Mouse (Mus musculus) liver, embryonic 13.5 days (tissue): ENCODE data around the gene Pvalb. TPM values are rescaled to one million over a fixed set of nuclear protein-coding genes. Genes with fewer than 3 reads are reported as not detected.
A peak's percentile ranks its signal among the peaks of the same experiment; 100 is the strongest.

Source experiments
- ATAC-seq: fragments of 200-750 bp; cut with Nextera tagmentation; 2 replicates; pipeline ENCODE4 v1.8.0; 2017; ENCODE audit warnings: low read depth, mild to moderate bottlenecking, moderate number of reproducible peaks, moderate library complexity
- DNase-seq: peaks from one replicate; pipeline ENCODE4 v3.0.0; 2022
- H3K27ac ChIP-seq: fragments of 300-500 bp; sonication (generic); 2 replicates; pipeline ENCODE4 v1.5.1; 2015; ENCODE audit warnings: moderate library complexity, mild to moderate bottlenecking, inconsistent platforms
- H3K27me3 ChIP-seq: fragments of 300-500 bp; sonication (generic); 2 replicates; pipeline ENCODE4 v1.6.1; 2015; ENCODE audit warnings: mild to moderate bottlenecking, inconsistent platforms
- H3K36me3 ChIP-seq: fragments of 300-500 bp; sonication (generic); 2 replicates; pipeline ENCODE4 v1.6.1; 2015; ENCODE audit warnings: mild to moderate bottlenecking, inconsistent platforms
- H3K4me1 ChIP-seq: fragments of 300-500 bp; sonication (generic); replicated peaks from 2 replicates; pipeline ENCODE4 v1.6.1; 2015; ENCODE audit warnings: inconsistent platforms
- H3K4me2 ChIP-seq: fragments of 300-500 bp; sonication (generic); 2 replicates; pipeline ENCODE4 v1.6.1; 2015; ENCODE audit warnings: inconsistent platforms, mild to moderate bottlenecking, moderate library complexity
- H3K4me3 ChIP-seq: fragments of 300-500 bp; sonication (generic); replicated peaks from 2 replicates; pipeline ENCODE4 v1.5.1; 2015; ENCODE audit warnings: mild to moderate bottlenecking, inconsistent platforms
- H3K9ac ChIP-seq: fragments of 300-500 bp; sonication (generic); 2 replicates; pipeline ENCODE4 v1.6.1; 2015; ENCODE audit warnings: mild to moderate bottlenecking, inconsistent platforms
- H3K9me3 ChIP-seq: fragments of 300-500 bp; sonication (generic); replicated peaks from 2 replicates; pipeline ENCODE4 v1.6.1; 2016; ENCODE audit warnings: inconsistent platforms
- WGBS: fragments of 180-500 bp; shearing (Covaris S2); methylation state at CpG from one replicate; pipeline ENCODE4 v1.1.7; 2015; ENCODE audit not compliant: insufficient replicate concordance; 5-methylcytosine and 5-hydroxymethylcytosine counted together
- polyA plus RNA-seq: library from polyadenylated mRNA; unstranded; fragments of >200 nt; fragmentation: Nextera tagmentation; extraction: Ambion mirVana; gene quantifications from 2 replicates; pipeline ENCODE4 v1.2.1, GENCODE M21; 2015

Gene Pvalb
- not detected in 2 replicates for polyA plus RNA-seq

DNA sequence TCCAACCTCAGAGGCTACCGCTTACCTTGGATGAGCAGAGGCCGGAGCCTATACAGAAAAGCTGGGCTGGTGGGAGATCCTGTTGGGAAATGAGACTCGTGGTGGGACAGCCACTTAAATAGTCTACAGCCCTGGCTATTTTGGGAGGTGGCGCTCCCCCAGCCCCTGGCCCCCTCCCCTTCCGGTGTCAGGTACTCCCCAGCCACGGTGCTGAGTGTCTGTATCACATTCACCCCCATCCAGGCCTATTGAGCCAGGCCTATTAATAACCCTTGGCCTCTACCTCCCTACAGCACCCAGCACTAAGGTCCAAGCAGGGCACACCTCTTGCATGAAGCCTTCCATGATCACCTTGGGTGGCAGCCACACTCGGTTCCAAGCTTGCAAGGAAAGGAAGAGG lies at the start of gene Pvalb:
Gene Pvalb, minus strand, starts transcription at position 89 of the 400 bp plus-strand sequence.
- Histone ChIP-seq H3K9ac (no peak within 1 kb of the TSS), H3K4me3 (no peak within 1 kb of the TSS), H3K4me2 (no peak within 1 kb of the TSS), H3K9me3 (no peaks in the 10 kb centered on the region), H3K4me1 (0 out of 2 replicates have a peak, but pooled peaks cover 4% of the 10 kb centered on the region), H3K27me3 (peaks cover 57% of the 10 kb centered on the region), H3K27ac (no peak within 1 kb of the TSS), H3K36me3 (no peaks in the 10 kb centered on the region)
- 57% methylated on average over 7 of the region's 7 CpGs for WGBS
- DNase-seq (no peak), ATAC-seq (no peak)

GRCm38 (mm10) chr15:78254751-78255150 lies 48.6 kb upstream of the Pvalb start:
- H3K27me3 ChIP-seq: no peaks in the 10 kb centered on the region
- DNase-seq (no peak), ATAC-seq (no peak)
- H3K4me2 ChIP-seq: no peak overlapping the region
- H3K9me3 ChIP-seq: no peaks in the 10 kb centered on the region
- no peak overlapping the region for H3K27ac ChIP-seq
- 24% methylated on average over 20 of the region's 20 CpGs for WGBS
- H3K36me3 ChIP-seq: no peaks in the 10 kb centered on the region
- H3K9ac ChIP-seq: no peak overlapping the region
- H3K4me1 ChIP-seq: peaks cover 22% of the 10 kb centered on the region
- no peak overlapping the region for H3K4me3 ChIP-seq

GRCm38 (mm10) chr15:78248410-78248809 lies 42.2 kb upstream of the Pvalb start:
- no peaks in the 10 kb centered on the region for H3K9me3 ChIP-seq
- 15% methylated on average over 3 of the region's 3 CpGs for WGBS
- ATAC-seq (no peak), DNase-seq (no peak)
- no peak overlapping the region for H3K4me2 ChIP-seq
- H3K27me3 ChIP-seq: no peaks in the 10 kb centered on the region
- H3K36me3 ChIP-seq: no peaks in the 10 kb centered on the region
- no peak overlapping the region for H3K27ac ChIP-seq
- no peaks in the 10 kb centered on the region; the same call in 1 of the 2 replicates for H3K4me1 ChIP-seq
- no peak overlapping the region for H3K4me3 ChIP-seq
- no peak overlapping the region for H3K9ac ChIP-seq

DNA sequence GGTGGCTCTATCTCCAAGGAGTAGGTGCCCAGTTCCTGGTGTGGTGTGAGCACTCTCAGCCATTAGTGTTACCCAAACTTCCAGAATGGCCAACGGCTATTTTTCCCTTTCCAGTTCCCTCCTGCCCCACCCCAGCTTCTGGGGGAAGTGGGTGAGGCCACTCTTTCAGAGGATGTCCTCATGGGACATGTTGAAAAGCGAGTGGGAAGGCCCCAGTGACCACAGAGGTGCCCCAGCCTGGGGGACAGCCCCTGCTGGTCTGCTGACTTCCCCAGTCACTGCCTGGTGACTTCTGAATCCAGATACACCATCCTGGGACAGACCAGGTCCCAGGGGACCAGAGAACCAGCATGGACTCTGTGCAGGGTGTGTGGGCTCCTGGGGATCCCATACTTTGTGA lies 41.5 kb upstream of the Pvalb start:
- Histone ChIP-seq H3K27ac (no peak overlapping the region), H3K4me2 (no peak overlapping the region), H3K4me1 (no peaks in the 10 kb centered on the region; the same call in 1 of the 2 replicates), H3K36me3 (no peaks in the 10 kb centered on the region), H3K9ac (no peak overlapping the region), H3K27me3 (no peaks in the 10 kb centered on the region), H3K4me3 (no peak overlapping the region), H3K9me3 (no peaks in the 10 kb centered on the region)
- ATAC-seq (no peak), DNase-seq (no peak)
- 25% methylated on average over 2 of the region's 2 CpGs for WGBS

DNA sequence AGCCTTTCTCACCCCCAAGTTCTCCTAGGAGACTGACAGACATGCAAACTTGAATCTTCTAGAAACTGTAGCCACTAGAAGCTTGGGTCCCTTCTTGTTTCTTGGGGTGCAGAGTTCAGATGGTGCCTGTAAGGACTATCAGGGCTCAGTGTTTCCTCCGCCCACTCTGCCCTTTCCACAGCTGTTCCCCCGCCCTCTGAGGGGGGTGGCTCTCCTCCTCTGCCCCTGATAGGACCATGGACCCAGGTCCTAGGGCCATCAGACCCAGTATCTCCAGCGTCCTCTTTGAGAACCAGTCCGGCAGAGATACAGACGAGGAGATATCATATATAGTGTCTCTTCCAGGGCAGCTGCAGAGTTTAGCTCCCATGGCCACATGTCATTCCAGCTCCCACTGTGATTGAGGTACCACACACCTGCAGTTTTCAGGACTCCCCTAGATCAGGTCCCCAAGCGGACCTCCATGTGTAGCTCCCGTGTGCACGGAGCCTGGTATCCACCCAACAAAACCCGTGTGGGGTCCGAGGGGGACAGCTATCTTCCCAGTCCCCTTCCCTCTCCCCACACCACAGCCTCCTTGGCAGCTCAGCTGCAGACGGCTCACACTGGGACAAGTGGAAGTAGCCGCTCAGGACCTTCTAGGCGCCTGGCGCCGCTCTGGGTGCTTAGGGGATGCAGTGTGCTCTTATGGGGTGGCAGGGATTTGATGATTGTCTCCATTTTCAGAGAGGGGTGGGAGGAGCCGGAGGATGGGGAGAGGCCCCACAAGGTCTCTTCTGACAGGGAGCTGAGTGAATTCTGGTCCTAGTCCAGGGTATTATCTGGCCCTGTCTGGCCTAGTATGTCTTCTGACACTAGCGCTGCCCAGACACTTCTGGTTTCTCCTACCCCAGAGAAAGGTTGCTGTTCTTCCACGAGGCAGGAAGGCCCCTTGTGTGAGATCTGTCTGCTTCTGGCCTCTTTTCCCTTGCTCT lies 40.2 kb upstream of the Pvalb start:
- WGBS: 61% methylated on average over 18 of the region's 18 CpGs
- DNase-seq: no peak

DNA sequence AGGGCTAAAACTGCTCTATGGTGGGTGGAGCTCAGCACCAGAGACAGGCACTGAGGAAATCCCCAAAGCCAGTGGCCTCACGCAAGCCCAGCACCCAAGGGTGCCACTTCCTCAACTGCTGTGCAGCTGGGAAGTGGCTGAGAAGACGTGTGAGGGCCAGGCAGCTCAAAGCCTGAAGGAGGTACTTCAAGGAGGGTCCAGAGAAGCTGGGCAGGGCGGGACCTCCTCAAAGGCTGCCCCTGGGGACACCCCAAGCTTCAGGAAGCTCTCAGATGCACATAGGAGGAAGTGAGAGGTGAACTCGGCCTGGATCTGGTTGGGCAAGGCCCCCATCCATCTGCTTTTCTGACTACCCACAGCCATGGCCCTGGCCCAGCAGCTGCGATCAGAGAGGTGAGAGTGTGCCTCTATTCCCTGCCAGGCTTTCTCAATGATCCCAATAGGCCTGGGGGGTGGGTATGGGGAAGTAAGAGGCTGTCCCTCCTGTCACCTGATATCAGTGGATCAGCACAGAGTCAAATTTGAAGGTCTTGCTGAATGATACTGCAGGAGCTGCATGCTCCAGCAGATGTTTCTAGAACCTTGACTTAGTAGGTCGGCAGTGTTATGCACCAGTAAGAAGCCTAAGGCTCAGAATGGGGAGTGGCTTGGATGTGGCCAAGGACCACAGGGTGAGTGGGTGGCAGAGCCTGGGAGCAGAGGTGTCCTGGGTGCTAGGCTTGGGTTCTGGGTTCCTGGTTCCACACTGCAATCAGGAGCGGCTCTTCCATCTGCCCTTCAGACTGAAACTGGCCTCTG lies 38.7 kb upstream of the Pvalb start, which contains the start of gene Ncf4:
Gene Ncf4, plus strand, starts transcription at position 107 of the 798 bp plus-strand sequence.
- Histone ChIP-seq H3K27me3 (no peaks in the 10 kb centered on the region), H3K4me1 (no peaks in the 10 kb centered on the region; the same call in 1 of the 2 replicates), H3K9ac (no peak within 1 kb of the TSS), H3K4me2 (peak within 1 kb of the TSS; percentile 17; the same call in 1 of the 2 replicates), H3K36me3 (no peaks in the 10 kb centered on the region), H3K4me3 (peak within 1 kb of the TSS; percentile 7), H3K27ac (peak within 1 kb of the TSS; percentile 50), H3K9me3 (no peaks in the 10 kb centered on the region)
- peak; percentile 32; the same call in 1 of the 2 replicates for ATAC-seq
- no peak for DNase-seq
- 42% methylated on average over 7 of the region's 7 CpGs for WGBS

More for the DNA sequence above, 40.2 kb upstream of the Pvalb start:
- ATAC-seq: no peak
- H3K4me3 ChIP-seq: peak overlapping the region; percentile 7; the same call in 1 of the 2 replicates
- peak overlapping the region; percentile 19; the same call in 1 of the 2 replicates for H3K27ac ChIP-seq
- no peaks in the 10 kb centered on the region for H3K9me3 ChIP-seq
- no peaks in the 10 kb centered on the region for H3K36me3 ChIP-seq
- no peaks in the 10 kb centered on the region; the same call in 1 of the 2 replicates for H3K4me1 ChIP-seq
- H3K9ac ChIP-seq: no peak overlapping the region
- peak overlapping the region; percentile 17; the same call in 1 of the 2 replicates for H3K4me2 ChIP-seq
- H3K27me3 ChIP-seq: no peaks in the 10 kb centered on the region

GRCm38 (mm10) chr15:78243774-78244173 lies 37.6 kb upstream of the Pvalb start:
- no peak overlapping the region for H3K4me2 ChIP-seq

DNA sequence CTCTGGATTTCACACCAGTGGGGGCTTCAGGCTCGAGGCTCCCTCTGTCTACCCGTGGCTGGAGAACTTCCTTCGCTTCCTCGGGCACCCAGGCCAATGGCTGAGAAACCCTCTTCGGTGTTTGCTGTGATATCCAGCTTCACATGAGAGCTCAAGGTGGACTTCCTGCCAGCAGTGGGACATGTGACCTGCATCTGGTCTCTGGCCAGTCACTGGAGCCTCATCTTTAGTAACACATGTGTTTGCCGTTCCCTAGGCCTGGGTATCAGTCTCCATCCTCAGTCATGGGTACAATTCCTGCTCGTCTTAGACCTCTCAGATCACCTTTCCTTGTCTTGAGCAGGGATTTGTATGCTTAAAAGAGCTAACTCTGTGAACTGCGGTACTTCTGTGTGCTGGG lies 36.9 kb upstream of the Pvalb start:
- Histone ChIP-seq H3K9me3 (no peaks in the 10 kb centered on the region), H3K4me2 (no peak overlapping the region), H3K4me1 (no peaks in the 10 kb centered on the region), H3K4me3 (no peak overlapping the region), H3K27me3 (0 out of 2 replicates have a peak, but pooled peaks cover under 1% of the 10 kb centered on the region), H3K27ac (no peak overlapping the region), H3K9ac (no peak overlapping the region), H3K36me3 (no peaks in the 10 kb centered on the region)
- no peak for ATAC-seq
- DNase-seq: no peak
- 59% methylated on average over 8 of the region's 8 CpGs for WGBS

More at GRCm38 (mm10) chr15:78243774-78244173, 37.6 kb upstream of the Pvalb start:
- WGBS: 46% methylated on average over 6 of the region's 6 CpGs
- H3K4me3 ChIP-seq: no peak overlapping the region
- H3K36me3 ChIP-seq: no peaks in the 10 kb centered on the region
- H3K4me1 ChIP-seq: no peaks in the 10 kb centered on the region; the same call in 1 of the 2 replicates
- no peak for DNase-seq
- no peak overlapping the region for H3K9ac ChIP-seq
- no peak overlapping the region for H3K27ac ChIP-seq
- ATAC-seq: no peak
- H3K9me3 ChIP-seq: no peaks in the 10 kb centered on the region
- no peaks in the 10 kb centered on the region for H3K27me3 ChIP-seq

- Histone ChIP-seq H3K9ac (no peak overlapping the region), H3K27ac (no peak overlapping the region), H3K4me3 (no peak overlapping the region), H3K4me1 (no peaks in the 10 kb centered on the region), H3K27me3 (0 out of 2 replicates have a peak, but pooled peaks cover 5% of the 10 kb centered on the region), H3K4me2 (no peak overlapping the region), H3K36me3 (no peaks in the 10 kb centered on the region), H3K9me3 (no peaks in the 10 kb centered on the region)
- no peak for ATAC-seq
- 56% methylated on average over 11 of the region's 11 CpGs for WGBS
- DNase-seq: no peak
Observed at GRCm38 (mm10) chr15:78241335-78241734, 35.1 kb upstream of the Pvalb start.

GRCm38 (mm10) chr15:78239956-78240617 lies 33.9 kb upstream of the Pvalb start:
- Histone ChIP-seq H3K4me2 (no peak overlapping the region), H3K4me3 (no peak overlapping the region), H3K27ac (no peak overlapping the region), H3K4me1 (peaks cover 2% of the 10 kb centered on the region; the same call in 1 of the 2 replicates), H3K36me3 (no peaks in the 10 kb centered on the region), H3K27me3 (0 out of 2 replicates have a peak, but pooled peaks cover 5% of the 10 kb centered on the region), H3K9ac (no peak overlapping the region), H3K9me3 (no peaks in the 10 kb centered on the region)
- ATAC-seq: no peak
- WGBS: 63% methylated on average over 14 of the region's 14 CpGs
- DNase-seq: no peak
